Mouse (Mus musculus): Measurements from ENCODE around the gene Leo1.

- TF ChIP-seq RAD21 (IDR thresholded peaks at IDR 0.05; ENCODE audit: low read depth, low read length) (no peak), TCF12 (IDR thresholded peaks at IDR 0.05; ENCODE audit: low read depth, low read length) (no peak), CTCF (conservative IDR thresholded peaks at IDR 0.05 in 1 of 2, IDR thresholded peaks at IDR 0.05 in 1 of 2; ENCODE audit: low read depth in 2 of 2, low read length in 2 of 2) (no peak), EP300 (IDR thresholded peaks at IDR 0.05; ENCODE audit: low read length) (no peak), MAFK (IDR thresholded peaks at IDR 0.05; ENCODE audit: insufficient replicate concordance, low read length) (no peak), POLR2A (IDR thresholded peaks at IDR 0.05; ENCODE audit: low read depth, low read length) (no peak), MYC (IDR thresholded peaks at IDR 0.05; ENCODE audit: low read depth, low read length) (no peak), USF1 (IDR thresholded peaks at IDR 0.05; ENCODE audit: low read depth, low read length) (no peak), MAX (IDR thresholded peaks at IDR 0.05; ENCODE audit: low read length) (no peak), JUND (conservative IDR thresholded peaks at IDR 0.05; ENCODE audit: low read depth, low read length) (no peak), ZC3H11A (IDR thresholded peaks at IDR 0.05; ENCODE audit: low read depth, low read length) (no peak), MAZ (IDR thresholded peaks at IDR 0.05; ENCODE audit: low read depth, low read length) (no peak), CHD2 (IDR thresholded peaks at IDR 0.05; ENCODE audit: low read length) (no peak)
These were observed 12.3 kb upstream of the Leo1 start for GRCm38 (mm10) chr9:75429040-75429439.
